Mouse (Mus musculus) heart, adult 2 months (tissue): ENCODE data around the gene Clstn2. TPM values are rescaled to one million over a fixed set of nuclear protein-coding genes. Genes with fewer than 3 reads are reported as not detected.

Experiments used
- DNase-seq, 2 experiments: peaks; one replicate each; pipeline ENCODE4 v3.0.0; 2021
- H3K27ac ChIP-seq: fragments of 200-600 bp; 2 replicates; pipeline ENCODE4 v1.8.1; 2022
- H3K27me3 ChIP-seq: fragments of 200-500 bp; 2 replicates; pipeline ENCODE4 v1.6.1; 2012; ENCODE audit warnings: mild to moderate bottlenecking, low read length, inconsistent platforms, mixed read lengths; ENCODE audit not compliant: control insufficient read depth, insufficient read depth
- H3K36me3 ChIP-seq: fragments of 200-500 bp; 2 replicates; pipeline ENCODE4 v1.6.1; 2012; ENCODE audit warnings: low read length, inconsistent platforms; ENCODE audit not compliant: control insufficient read depth, insufficient read depth
- H3K4me1 ChIP-seq: fragments of 200-500 bp; 2 replicates; pipeline ENCODE4 v1.6.1; 2011; ENCODE audit warnings: low read length; ENCODE audit not compliant: control insufficient read depth, insufficient read depth
- H3K4me3 ChIP-seq: fragments of 200-600 bp; 2 replicates; pipeline ENCODE4 v1.8.1; 2022
- H3K79me2 ChIP-seq: fragments of 200-500 bp; replicated peaks from 2 replicates; pipeline ENCODE4 v1.6.1; 2012; ENCODE audit warnings: mild to moderate bottlenecking, inconsistent platforms, low read length, moderate library complexity, mixed read lengths; ENCODE audit not compliant: control insufficient read depth, insufficient read depth
- H3K9ac ChIP-seq: fragments of 200-500 bp; 2 replicates; pipeline ENCODE4 v1.6.1; 2012; ENCODE audit warnings: low read depth, mild to moderate bottlenecking, control low read depth, inconsistent platforms, low read length, mixed read lengths
- CTCF ChIP-seq: fragments of 200-600 bp; IDR thresholded peaks from 2 replicates; pipeline ENCODE4 v1.8.1; 2022; ENCODE audit warnings: antibody characterized with exemption, mild to moderate bottlenecking, moderate library complexity
- EP300 ChIP-seq: fragments of 200-500 bp; IDR thresholded peaks from 2 replicates; pipeline ENCODE4 v1.6.1; 2011; ENCODE audit warnings: low read depth, low read length, control low read depth; ENCODE audit not compliant: insufficient read depth
- POLR2A ChIP-seq: fragments of 200-500 bp; IDR thresholded peaks from 2 replicates; pipeline ENCODE4 v1.6.1; 2011; ENCODE audit warnings: mild to moderate bottlenecking, low read depth, low read length, control low read depth; ENCODE audit not compliant: insufficient read depth
- WGBS: fragments of 180-500 bp; shearing (Covaris S2); methylation state at CpG from one replicate; pipeline ENCODE4 v1.1.7; 2018; 5-methylcytosine and 5-hydroxymethylcytosine counted together
- intact Hi-C: fragments of 180-260 bp; cut with DNase I; formaldehyde crosslinking; loops from one replicate; pipeline ENCODE4 v1.15.1; 2025
- polyA plus RNA-seq: library from polyadenylated mRNA; depleted of rRNA; stranded (reverse); fragments of >200 nt; gene quantifications from 2 replicates; pipeline ENCODE4 v1.2.3, GENCODE M21; 2012
- total RNA-seq, 2 experiments: library from RNA; stranded (reverse); gene quantifications; 2 replicates each; pipeline ENCODE4 v1.2.3; 2021

The Clstn2 gene
- total and polyA plus RNA-seq, 3 experiments, result 0.29 to 0.39 (median 0.37) TPM

DNA sequence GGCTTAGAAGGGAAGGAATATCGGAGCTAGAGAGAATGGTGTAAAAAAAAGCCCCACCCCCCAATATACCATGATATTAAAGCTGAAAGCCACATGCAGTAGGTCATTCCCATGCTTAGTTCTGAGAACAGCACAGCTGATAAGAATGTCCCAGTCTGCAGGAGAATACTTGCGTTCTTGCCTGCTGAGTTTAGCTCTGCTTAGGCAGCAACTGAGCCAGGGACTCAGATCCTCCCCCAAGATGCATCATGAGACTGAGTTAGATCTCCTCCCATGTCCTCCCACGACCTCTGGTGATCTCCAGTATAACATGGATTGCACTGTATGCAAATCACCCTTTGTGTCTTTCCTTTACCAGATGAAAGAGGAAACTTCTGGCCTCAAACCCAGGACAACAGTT, 219.8 kb downstream of the Clstn2 start:
- Histone ChIP-seq H3K79me2 (no peaks in the 10 kb centered on the region), H3K9ac (no peak overlapping the region), H3K27me3 (no peaks in the 10 kb centered on the region), H3K36me3 (no peaks in the 10 kb centered on the region; the same call in none of the 2 replicates), H3K4me1 (peaks cover 4% of the 10 kb centered on the region; the same call in 1 of the 2 replicates), H3K4me3 (no peak overlapping the region), H3K27ac (no peak overlapping the region)
- intact Hi-C loops, result no loop called here
- TF ChIP-seq POLR2A (no peak), CTCF (no peak), EP300 (0 out of 2 replicates have a peak, but pooled peaks have one; percentile 53)
- peak; percentile 22 to 31 for DNase-seq
- WGBS, result 12% methylated on average over 3 of the region's 3 CpGs

DNA sequence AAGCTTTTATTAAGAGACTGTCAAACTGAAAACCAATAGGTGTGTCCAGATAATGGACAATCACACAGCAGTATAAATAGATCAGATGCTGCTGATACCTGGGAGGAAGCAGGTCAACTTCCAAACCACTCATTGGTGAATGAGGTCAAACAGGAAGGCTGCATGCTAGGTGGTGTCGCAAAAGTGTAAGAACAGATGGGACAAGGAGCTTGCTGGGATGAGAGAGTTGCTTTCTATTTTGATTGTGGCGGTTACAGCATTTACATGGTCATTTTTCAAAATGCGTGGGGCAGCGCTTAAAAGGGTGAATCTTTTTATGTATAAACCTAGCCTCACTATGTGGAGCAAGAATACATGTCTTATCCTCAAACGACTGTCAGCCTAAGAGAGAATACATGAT, 225.9 kb downstream of the Clstn2 start:
- intact Hi-C loops, result no loop called here
- Histone ChIP-seq H3K4me1 (no peaks in the 10 kb centered on the region), H3K36me3 (no peaks in the 10 kb centered on the region), H3K9ac (no peak overlapping the region), H3K27ac (no peak overlapping the region), H3K27me3 (no peaks in the 10 kb centered on the region), H3K79me2 (no peaks in the 10 kb centered on the region), H3K4me3 (no peak overlapping the region)
- WGBS, result 83% methylated on average over 5 of the region's 5 CpGs
- TF ChIP-seq POLR2A, result no peak
- no peak for TF ChIP-seq CTCF
- no peak for TF ChIP-seq EP300
- no peak for DNase-seq

DNA sequence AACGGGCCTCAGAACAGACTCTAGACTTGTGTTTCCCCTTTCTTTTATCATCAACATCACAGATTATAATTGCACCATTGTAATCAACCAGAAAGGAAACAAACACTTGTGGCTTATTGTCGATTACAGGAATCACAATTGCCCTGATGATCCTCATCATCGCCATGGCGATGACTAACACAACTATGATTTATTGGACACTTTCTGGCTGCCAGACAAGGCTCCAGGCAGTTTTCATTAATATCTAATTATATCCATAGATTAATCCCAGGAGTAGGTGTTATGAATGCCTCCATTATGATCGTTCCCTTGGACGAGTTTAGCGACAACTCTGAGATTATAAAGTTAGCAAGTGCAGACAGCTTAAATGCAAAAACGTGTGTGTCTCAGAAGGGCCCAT, 239.3 kb downstream of the Clstn2 start:
- no peak for DNase-seq
- no peak overlapping the region for H3K4me3 ChIP-seq
- TF ChIP-seq EP300, result no peak
- no peak for TF ChIP-seq POLR2A
- no peak for TF ChIP-seq CTCF
- WGBS, result 45% methylated on average over 8 of the region's 8 CpGs
- H3K36me3 ChIP-seq, result no peaks in the 10 kb centered on the region
- H3K9ac ChIP-seq, result no peak overlapping the region
- H3K79me2 ChIP-seq, result no peaks in the 10 kb centered on the region
- H3K27ac ChIP-seq, result no peak overlapping the region
- intact Hi-C loops, result no loop called here
- no peaks in the 10 kb centered on the region for H3K27me3 ChIP-seq
- H3K4me1 ChIP-seq, result no peaks in the 10 kb centered on the region

DNA sequence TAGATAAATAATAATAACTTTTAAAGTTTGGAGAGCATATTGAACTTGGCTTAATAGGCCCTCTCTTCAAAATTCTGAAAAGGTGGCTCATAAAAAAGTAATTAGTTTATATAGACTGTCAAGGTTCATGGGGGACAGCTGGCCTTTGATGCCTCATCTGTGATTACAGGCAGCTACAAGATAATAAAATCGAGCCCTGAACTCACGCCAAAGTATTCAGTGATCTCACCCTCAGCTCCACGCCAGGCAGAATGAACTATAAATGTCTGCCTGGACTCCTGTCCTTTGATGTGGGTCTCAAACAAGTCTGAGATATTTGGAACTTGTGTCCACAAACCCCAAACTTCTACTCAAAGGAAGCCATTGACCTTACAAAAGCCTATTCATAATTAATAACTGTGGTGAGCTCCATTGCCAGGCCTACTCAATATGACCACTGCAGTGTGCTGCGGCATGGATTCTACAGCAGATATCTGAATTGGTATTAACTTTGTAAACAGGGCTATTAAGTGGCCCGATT, 244.8 kb downstream of the Clstn2 start:
- TF ChIP-seq EP300 (no peak), POLR2A (no peak), CTCF (no peak)
- 52% methylated on average over 5 of the region's 5 CpGs for WGBS
- intact Hi-C loops, result no loop called here
- Histone ChIP-seq H3K4me3 (no peak overlapping the region), H3K27me3 (no peaks in the 10 kb centered on the region), H3K36me3 (no peaks in the 10 kb centered on the region), H3K27ac (no peak overlapping the region), H3K4me1 (no peaks in the 10 kb centered on the region), H3K9ac (no peak overlapping the region), H3K79me2 (no peaks in the 10 kb centered on the region)
- no peak for DNase-seq

DNA sequence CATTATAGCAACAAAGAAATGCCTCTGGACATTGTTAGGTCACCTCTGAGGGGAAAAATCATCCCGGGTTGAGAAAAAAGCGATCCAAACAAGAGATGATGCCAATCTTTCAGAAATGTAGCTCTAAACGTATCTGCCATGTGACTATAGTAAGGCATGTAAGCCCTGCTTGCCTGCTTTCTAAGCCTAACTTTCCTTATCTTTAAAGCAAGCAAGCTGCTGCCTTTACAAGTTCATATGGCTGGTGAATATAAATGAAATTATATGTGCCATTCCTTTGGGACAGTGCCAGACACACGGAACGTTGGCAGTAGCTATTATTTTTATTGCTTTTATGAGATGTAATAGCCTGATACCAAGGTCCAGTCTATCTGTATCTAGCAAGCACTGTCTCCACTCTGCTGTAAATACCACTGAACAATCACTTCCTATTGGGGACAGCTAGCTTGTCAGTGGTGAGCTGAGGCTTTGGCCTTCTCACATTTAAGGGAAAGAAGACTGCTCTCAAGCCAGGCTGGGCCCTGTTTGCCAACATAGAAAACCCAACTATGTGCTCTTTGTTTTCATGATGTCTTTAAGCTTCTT, 252.9 kb downstream of the Clstn2 start:
- Histone ChIP-seq H3K9ac (no peak overlapping the region), H3K27ac (no peak overlapping the region), H3K4me3 (no peak overlapping the region), H3K36me3 (no peaks in the 10 kb centered on the region), H3K27me3 (no peaks in the 10 kb centered on the region), H3K4me1 (no peaks in the 10 kb centered on the region), H3K79me2 (no peaks in the 10 kb centered on the region)
- no peak for DNase-seq
- TF ChIP-seq POLR2A, result no peak
- TF ChIP-seq EP300, result no peak
- TF ChIP-seq CTCF, result no peak
- 51% methylated on average over 5 of the region's 5 CpGs for WGBS
- intact Hi-C loops, result no loop called here

DNA sequence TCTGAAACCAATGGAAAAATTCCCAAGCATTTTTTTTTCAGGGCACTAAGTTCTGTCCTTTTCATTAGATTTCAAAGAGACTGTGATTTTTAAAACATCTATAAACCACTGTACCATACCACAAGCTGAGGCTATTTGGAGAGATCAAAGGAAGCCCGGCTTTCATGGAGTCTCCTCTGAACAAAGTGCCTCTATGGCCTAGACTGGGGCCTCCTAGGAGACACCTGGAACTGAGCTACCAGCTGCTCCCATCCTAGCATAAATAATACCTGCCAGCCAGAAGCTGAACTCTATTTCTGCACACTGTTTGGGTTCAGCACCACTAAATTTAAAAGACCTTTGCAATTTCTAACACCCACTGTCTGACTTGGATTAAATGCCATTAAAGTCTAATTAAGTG, 257.2 kb downstream of the Clstn2 start:
- no peaks in the 10 kb centered on the region for H3K27me3 ChIP-seq
- no peaks in the 10 kb centered on the region for H3K36me3 ChIP-seq
- H3K27ac ChIP-seq, result no peak overlapping the region
- no peak overlapping the region for H3K9ac ChIP-seq
- intact Hi-C loops, result no loop called here
- no peak for DNase-seq
- 97% methylated on average over 1 of the region's 1 CpGs for WGBS
- no peaks in the 10 kb centered on the region for H3K4me1 ChIP-seq
- H3K79me2 ChIP-seq, result no peaks in the 10 kb centered on the region
- TF ChIP-seq CTCF, result no peak
- H3K4me3 ChIP-seq, result no peak overlapping the region
